Mouse (Mus musculus): ENCODE measurements at regions not wholly inside any gene's neighbourhood (a gene's known extent, or its start where the extent isn't known, plus 50 kb on each side); places are given as distances from the start of the nearest gene placed in this dataset.

DNA sequence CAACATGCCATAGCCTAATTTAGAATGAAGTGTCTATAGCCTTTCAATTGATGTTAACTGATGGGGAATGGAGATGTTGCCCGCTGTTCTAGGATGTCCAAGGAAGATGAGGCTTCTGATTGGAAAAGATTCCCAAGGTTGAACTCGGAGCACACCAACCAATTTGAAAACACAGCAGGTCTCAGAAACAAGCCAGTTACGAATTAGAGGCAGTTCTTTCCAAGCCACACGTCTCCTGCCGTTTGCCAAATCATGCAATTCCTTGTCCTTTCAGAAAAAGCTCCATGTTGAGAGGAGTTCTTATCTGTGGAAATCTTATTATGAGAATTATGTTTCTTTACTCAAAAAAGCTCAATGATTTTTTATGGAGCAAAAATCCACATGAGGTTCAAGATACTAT lies 71.5 kb upstream of the Npy2r start:
- Histone ChIP-seq H3K27me3 (ENCODE audit: control insufficient read depth, insufficient read depth, low read length) (no peaks in the 10 kb centered on the region), H3K36me3 (ENCODE audit: control insufficient read depth, insufficient read depth, low read length) (no peaks in the 10 kb centered on the region), H3K4me3 (ENCODE audit: control insufficient read depth, insufficient read depth, low read length) (no peak overlapping the region), H3K27ac (ENCODE audit: control insufficient read depth, insufficient read depth, low read length) (no peak overlapping the region), H3K4me1 (replicated peaks; ENCODE audit: control insufficient read depth, insufficient read depth, low read length) (no peaks in the 10 kb centered on the region)
- TF ChIP-seq POLR2A (IDR thresholded peaks at IDR 0.05; ENCODE audit: control insufficient read depth, extremely low read depth, insufficient read depth, low read length, poor library complexity), result no peak
- TF ChIP-seq CTCF (IDR thresholded peaks at IDR 0.05; ENCODE audit: borderline replicate concordance, control insufficient read depth, extremely low read depth, insufficient read depth, low read length, poor library complexity), result no peak
- DNase-seq, result no peak
- 96% methylated on average over 5 of the region's 5 CpGs for WGBS

DNA sequence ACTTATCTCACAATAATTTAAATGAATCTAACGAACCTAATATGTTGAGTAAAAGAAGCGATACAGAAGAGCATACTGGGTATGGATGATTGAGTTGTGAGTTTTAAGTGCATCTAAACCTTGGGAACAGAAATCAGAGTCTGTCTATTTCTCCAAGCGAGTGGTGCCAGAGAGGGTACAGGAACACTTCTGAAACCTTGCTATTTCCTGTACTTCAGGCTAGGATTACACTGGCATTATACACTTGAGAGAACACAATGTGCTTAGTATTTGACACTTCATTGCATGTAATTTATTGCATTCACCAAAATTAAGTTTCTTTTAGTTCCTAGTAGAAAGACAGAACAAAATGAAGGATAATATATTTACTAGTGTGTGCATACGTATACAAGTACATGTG lies 54.0 kb upstream of the Npy2r start:
- WGBS, result 77% methylated on average over 4 of the region's 4 CpGs
- no peaks in the 10 kb centered on the region for H3K27me3 ChIP-seq (ENCODE audit: control insufficient read depth, insufficient read depth, low read length)
- H3K27ac ChIP-seq (ENCODE audit: control insufficient read depth, insufficient read depth, low read length), result no peak overlapping the region
- no peak for TF ChIP-seq CTCF (IDR thresholded peaks at IDR 0.05; ENCODE audit: borderline replicate concordance, control insufficient read depth, extremely low read depth, insufficient read depth, low read length, poor library complexity)
- no peak for TF ChIP-seq POLR2A (IDR thresholded peaks at IDR 0.05; ENCODE audit: control insufficient read depth, extremely low read depth, insufficient read depth, low read length, poor library complexity)
- H3K4me3 ChIP-seq (ENCODE audit: control insufficient read depth, insufficient read depth, low read length), result no peak overlapping the region
- H3K36me3 ChIP-seq (ENCODE audit: control insufficient read depth, insufficient read depth, low read length), result no peaks in the 10 kb centered on the region
- no peaks in the 10 kb centered on the region for H3K4me1 ChIP-seq (replicated peaks; ENCODE audit: control insufficient read depth, insufficient read depth, low read length)
- no peak for DNase-seq

DNA sequence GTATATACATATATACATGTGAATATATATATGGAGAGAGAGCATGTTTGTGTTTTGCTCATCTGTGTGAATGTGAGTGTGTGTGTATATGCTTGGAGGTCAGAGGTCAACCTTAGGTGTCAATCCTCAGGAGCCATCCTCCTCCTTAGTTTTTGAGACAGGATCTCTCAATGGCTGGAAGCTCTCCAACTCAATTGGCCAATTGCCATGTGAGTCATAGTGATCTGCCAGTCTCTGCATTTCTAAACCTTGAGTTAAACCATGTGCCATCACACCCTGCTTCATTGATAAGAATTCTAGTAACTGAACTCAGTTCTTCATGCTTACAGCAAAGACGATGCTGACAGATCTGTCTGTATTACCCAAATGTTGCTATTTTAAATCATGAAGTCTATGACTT lies 50.8 kb upstream of the Npy2r start:
- WGBS, result 91% methylated on average over 1 of the region's 1 CpGs
- no peaks in the 10 kb centered on the region for H3K4me1 ChIP-seq (replicated peaks; ENCODE audit: control insufficient read depth, insufficient read depth, low read length)
- TF ChIP-seq CTCF (IDR thresholded peaks at IDR 0.05; ENCODE audit: borderline replicate concordance, control insufficient read depth, extremely low read depth, insufficient read depth, low read length, poor library complexity), result no peak
- TF ChIP-seq POLR2A (IDR thresholded peaks at IDR 0.05; ENCODE audit: control insufficient read depth, extremely low read depth, insufficient read depth, low read length, poor library complexity), result no peak
- no peaks in the 10 kb centered on the region for H3K27me3 ChIP-seq (ENCODE audit: control insufficient read depth, insufficient read depth, low read length)
- H3K36me3 ChIP-seq (ENCODE audit: control insufficient read depth, insufficient read depth, low read length), result no peaks in the 10 kb centered on the region
- DNase-seq, result no peak
- H3K4me3 ChIP-seq (ENCODE audit: control insufficient read depth, insufficient read depth, low read length), result no peak overlapping the region
- no peak overlapping the region for H3K27ac ChIP-seq (ENCODE audit: control insufficient read depth, insufficient read depth, low read length)
